Mouse (Mus musculus): ENCODE measurements around the gene Cdc42ep4. TPM values are rescaled to one million over a fixed set of nuclear protein-coding genes. Genes with fewer than 3 reads are reported as not detected.

Cdc42ep4 gene
- total RNA-seq, 1 experiment from 2014 or later = 82.7 TPM

- no peak for DNase-seq
These were observed 26.2 kb downstream of the Cdc42ep4 start for GRCm38 (mm10) chr11:113725235-113726048.

GRCm38 (mm10) chr11:113722405-113723090 lies 29.1 kb downstream of the Cdc42ep4 start:
- DNase-seq = no peak

GRCm38 (mm10) chr11:113717767-113718424 lies 33.8 kb downstream of the Cdc42ep4 start:
- DNase-seq = no peak

GRCm38 (mm10) chr11:113716132-113716531 lies 35.5 kb downstream of the Cdc42ep4 start:
- DNase-seq = no peak

GRCm38 (mm10) chr11:113715078-113715674 lies 36.5 kb downstream of the Cdc42ep4 start:
- DNase-seq = peak; percentile 88

GRCm38 (mm10) chr11:113711061-113711460 lies 40.6 kb downstream of the Cdc42ep4 start:
- DNase-seq = no peak

- peak; percentile 52 for DNase-seq
These were observed 41.4 kb downstream of the Cdc42ep4 start for GRCm38 (mm10) chr11:113710257-113710777.

- DNase-seq = no peak
These were observed 41.9 kb downstream of the Cdc42ep4 start, which contains the start of gene Cpsf4l for GRCm38 (mm10) chr11:113709731-113710256. TSS of gene Cpsf4l (minus strand) at chr11:113710017.

- DNase-seq = no peak
These were observed 42.4 kb downstream of the Cdc42ep4 start for GRCm38 (mm10) chr11:113709272-113709671.

GRCm38 (mm10) chr11:113708629-113709213 lies 43.0 kb downstream of the Cdc42ep4 start:
- DNase-seq = no peak

- no peak for DNase-seq
These were observed 45.6 kb downstream of the Cdc42ep4 start for GRCm38 (mm10) chr11:113705966-113706652.

GRCm38 (mm10) chr11:113703758-113704157 lies 47.9 kb downstream of the Cdc42ep4 start:
- peak; percentile 88 for DNase-seq

GRCm38 (mm10) chr11:113699643-113700042 lies 52.0 kb downstream of the Cdc42ep4 start:
- DNase-seq = no peak

- DNase-seq = no peak
These were observed 53.6 kb downstream of the Cdc42ep4 start for GRCm38 (mm10) chr11:113698013-113698545.

- no peak for DNase-seq
These were observed 54.1 kb downstream of the Cdc42ep4 start for GRCm38 (mm10) chr11:113697571-113697970.

- no peak for DNase-seq
These were observed 59.8 kb downstream of the Cdc42ep4 start for GRCm38 (mm10) chr11:113691851-113692250.

GRCm38 (mm10) chr11:113691318-113691717 lies 60.4 kb downstream of the Cdc42ep4 start:
- no peak for DNase-seq

- no peak for DNase-seq
These were observed 61.2 kb downstream of the Cdc42ep4 start for GRCm38 (mm10) chr11:113690506-113690905.

- DNase-seq = no peak
These were observed 64.7 kb downstream of the Cdc42ep4 start for GRCm38 (mm10) chr11:113687031-113687430.

- no peak for DNase-seq
These were observed 66.8 kb downstream of the Cdc42ep4 start for GRCm38 (mm10) chr11:113684707-113685426.

All from adrenal gland, postnatal 14 days (tissue).